Mouse (Mus musculus) liver, embryonic 14.5 days (tissue): ENCODE measurements around the gene Fpr1.

ENCODE experiments used
- CTCF ChIP-seq: IDR thresholded peaks from 2 replicates; pipeline ENCODE4 v1.5.1; 2016; ENCODE audit warnings: antibody characterized with exemption, low read depth, control low read depth
- EP300 ChIP-seq: IDR thresholded peaks from 2 replicates; pipeline ENCODE4 v1.6.1; 2016; ENCODE audit warnings: antibody characterized with exemption, low read depth

DNA sequence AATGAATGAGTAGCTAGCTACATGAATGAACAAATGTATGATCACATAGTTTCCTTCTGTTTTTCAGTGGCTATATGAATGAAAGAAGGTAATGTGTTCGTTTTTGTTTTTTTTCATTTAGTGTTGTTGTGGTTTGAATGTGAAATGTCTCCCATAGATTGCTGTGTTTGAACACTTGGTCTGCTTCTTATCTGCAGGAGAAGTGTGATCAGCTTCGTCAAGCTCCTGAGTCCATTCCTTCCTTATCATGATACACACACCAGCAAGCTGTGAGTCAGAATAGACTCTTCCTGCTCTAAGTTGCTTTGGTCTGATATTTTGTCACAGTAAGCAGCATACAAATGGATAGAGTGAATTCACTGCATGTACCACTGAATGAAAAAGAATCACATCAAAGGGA is 34.8 kb downstream of the Fpr1 start:
- TF ChIP-seq CTCF = no peak
- 0 out of 2 replicates have a peak, but pooled peaks have one; percentile 32 for TF ChIP-seq EP300
